Mouse (Mus musculus) ES-Bruce4 (cell line): ENCODE results near the gene Cblb. TPM values are rescaled to one million over a fixed set of nuclear protein-coding genes. Genes with fewer than 3 reads are reported as not detected.

Source experiments
- H3K27ac ChIP-seq: 2 replicates; pipeline ENCODE4 v1.5.1; 2012; ENCODE audit warnings: low read length, inconsistent platforms; ENCODE audit not compliant: insufficient read depth
- H3K27me3 ChIP-seq: 2 replicates; pipeline ENCODE4 v1.6.1; 2012; ENCODE audit warnings: mild to moderate bottlenecking, low read length, inconsistent platforms; ENCODE audit not compliant: control insufficient read depth, poor library complexity, insufficient read depth, severe bottlenecking
- H3K36me3 ChIP-seq: 2 replicates; pipeline ENCODE4 v1.6.1; 2012; ENCODE audit warnings: inconsistent platforms, mild to moderate bottlenecking, low read length, moderate library complexity; ENCODE audit not compliant: control insufficient read depth, poor library complexity, insufficient read depth, severe bottlenecking
- H3K4me1 ChIP-seq: one replicate; pipeline ENCODE4 v1.8.1; 2011; ENCODE audit warnings: low read length; ENCODE audit not compliant: control insufficient read depth, insufficient read depth
- H3K4me3 ChIP-seq: 2 replicates; pipeline ENCODE4 v1.5.1; 2011; ENCODE audit warnings: low read depth, mild to moderate bottlenecking, low read length
- H3K9ac ChIP-seq: 2 replicates; pipeline ENCODE4 v1.6.1; 2012; ENCODE audit warnings: low read depth, mild to moderate bottlenecking, inconsistent platforms; ENCODE audit not compliant: poor library complexity, severe bottlenecking
- H3K9me3 ChIP-seq: replicated peaks from 2 replicates; pipeline ENCODE4 v1.6.1; 2012; ENCODE audit warnings: mild to moderate bottlenecking, low read length, inconsistent platforms; ENCODE audit not compliant: control insufficient read depth, poor library complexity, insufficient read depth, severe bottlenecking
- CTCF ChIP-seq: IDR thresholded peaks from one replicate; pipeline ENCODE4 v1.8.1; 2011; ENCODE audit warnings: low read depth, low read length
- EP300 ChIP-seq: IDR thresholded peaks from 2 replicates; pipeline ENCODE4 v1.6.1; 2011; ENCODE audit warnings: low read depth, low read length; ENCODE audit not compliant: insufficient read depth
- POLR2A ChIP-seq: IDR thresholded peaks from one replicate; pipeline ENCODE4 v1.8.1; 2011; ENCODE audit warnings: low read length; ENCODE audit not compliant: insufficient read depth
- polyA plus RNA-seq: library from polyadenylated mRNA; stranded (reverse); fragments of >200 nt; gene quantifications from 2 replicates; pipeline ENCODE4 v1.2.4, GENCODE M21; 2011; ENCODE audit warnings: low read depth; ENCODE audit not compliant: missing spikeins, insufficient read depth, insufficient read length

Cblb gene
- polyA plus RNA-seq, 1 experiment = 21.1 TPM

GRCm38 (mm10) chr16:52081756-52082155 lies 50.7 kb downstream of the Cblb start:
- Histone ChIP-seq H3K4me1 (no peaks in the 10 kb centered on the region), H3K27me3 (no peaks in the 10 kb centered on the region), H3K4me3 (no peak overlapping the region), H3K9me3 (no peaks in the 10 kb centered on the region), H3K9ac (no peak overlapping the region), H3K27ac (no peak overlapping the region), H3K36me3 (no peaks in the 10 kb centered on the region)
- TF ChIP-seq CTCF = no peak

GRCm38 (mm10) chr16:52086793-52087450 lies 55.9 kb downstream of the Cblb start:
- H3K27me3 ChIP-seq = no peaks in the 10 kb centered on the region
- no peak overlapping the region for H3K4me3 ChIP-seq
- no peak for TF ChIP-seq EP300
- no peak for TF ChIP-seq CTCF
- TF ChIP-seq POLR2A = no peak
- H3K9ac ChIP-seq = no peak overlapping the region
- no peaks in the 10 kb centered on the region for H3K4me1 ChIP-seq
- H3K9me3 ChIP-seq = no peaks in the 10 kb centered on the region
- H3K36me3 ChIP-seq = no peaks in the 10 kb centered on the region
- H3K27ac ChIP-seq = no peak overlapping the region

- Histone ChIP-seq H3K27me3 (no peaks in the 10 kb centered on the region), H3K9me3 (no peaks in the 10 kb centered on the region), H3K9ac (no peak overlapping the region), H3K4me1 (no peaks in the 10 kb centered on the region), H3K36me3 (no peaks in the 10 kb centered on the region), H3K4me3 (no peak overlapping the region), H3K27ac (no peak overlapping the region)
- TF ChIP-seq EP300 (no peak), POLR2A (no peak), CTCF (no peak)
Measured at GRCm38 (mm10) chr16:52089354-52089753, 58.3 kb downstream of the Cblb start.

GRCm38 (mm10) chr16:52090899-52091298 lies 59.9 kb downstream of the Cblb start:
- H3K27ac ChIP-seq = no peak overlapping the region
- TF ChIP-seq POLR2A (no peak), EP300 (no peak), CTCF (no peak)
- no peaks in the 10 kb centered on the region for H3K4me1 ChIP-seq
- H3K27me3 ChIP-seq = no peaks in the 10 kb centered on the region
- no peak overlapping the region for H3K9ac ChIP-seq
- H3K9me3 ChIP-seq = no peaks in the 10 kb centered on the region
- H3K4me3 ChIP-seq = no peak overlapping the region
- H3K36me3 ChIP-seq = no peaks in the 10 kb centered on the region

GRCm38 (mm10) chr16:52093325-52094253 lies 62.6 kb downstream of the Cblb start:
- Histone ChIP-seq H3K9me3 (no peaks in the 10 kb centered on the region), H3K27me3 (no peaks in the 10 kb centered on the region), H3K4me3 (no peak overlapping the region), H3K27ac (no peak overlapping the region), H3K9ac (no peak overlapping the region), H3K4me1 (no peaks in the 10 kb centered on the region), H3K36me3 (no peaks in the 10 kb centered on the region)
- TF ChIP-seq CTCF = no peak
- TF ChIP-seq POLR2A = no peak
- TF ChIP-seq EP300 = no peak

GRCm38 (mm10) chr16:52094735-52095459 lies 63.9 kb downstream of the Cblb start:
- no peaks in the 10 kb centered on the region for H3K36me3 ChIP-seq
- TF ChIP-seq POLR2A (no peak), CTCF (no peak), EP300 (no peak)

More at GRCm38 (mm10) chr16:52094735-52095459, 63.9 kb downstream of the Cblb start:
- Histone ChIP-seq H3K9me3 (no peaks in the 10 kb centered on the region), H3K27ac (no peak overlapping the region), H3K27me3 (no peaks in the 10 kb centered on the region), H3K4me3 (no peak overlapping the region), H3K4me1 (no peaks in the 10 kb centered on the region), H3K9ac (no peak overlapping the region)
